Mouse (Mus musculus) megakaryocyte, adult 5-6 weeks (primary cell): ENCODE results near the gene Tchh. TPM values are rescaled to one million over a fixed set of nuclear protein-coding genes. Genes with fewer than 3 reads are reported as not detected.
A peak's percentile ranks its signal among the peaks of the same experiment; 100 is the strongest.
"Not testable (repeated sequence)": the region's sequence is repeated elsewhere in the genome, so short reads cannot be mapped to it uniquely, and the experiment has no call there.

Experiments used
- ATAC-seq: 2 replicates; pipeline ENCODE4 v1.8.0; 2016; ENCODE audit warnings: mild to moderate bottlenecking, inconsistent platforms; ENCODE audit not compliant: poor library complexity, severe bottlenecking
- total RNA-seq, 2 experiments: library from RNA; stranded (forward) in 1 of 2; stranded (reverse) in 1 of 2; fragments of 153-499, 151-499 nt in 1 of 2; fragments of 221-1000, 200-1000 nt in 1 of 2; gene quantifications; 2 replicates each; pipeline versions ENCODE4 v1.2.3 to v1.2.4; 2015 to 2017

The Tchh gene
- total RNA-seq, 2 experiments from 2014 or later: 0.77 to 0.89 TPM

- ATAC-seq: no peak
These were observed 50.0 kb downstream of the Tchh start for GRCm38 (mm10) chr3:93492176-93492575.

DNA sequence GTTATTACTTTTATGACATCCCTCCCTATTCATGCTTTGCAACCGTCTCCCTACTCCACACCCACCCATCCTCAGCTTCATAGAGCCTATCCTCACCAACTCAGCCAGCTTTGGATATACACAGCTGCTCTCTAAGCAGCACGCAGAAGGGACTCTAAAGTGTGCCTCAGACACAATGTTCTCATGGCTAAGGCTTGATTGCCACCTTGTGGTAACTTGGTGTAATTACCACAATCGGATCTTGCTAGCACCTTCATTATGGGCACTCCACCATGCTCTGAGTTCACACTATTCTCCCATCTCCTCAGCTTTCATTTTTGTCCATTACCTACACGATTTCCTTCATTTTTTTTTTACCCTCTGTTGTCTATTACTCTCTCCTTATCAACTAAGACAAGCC is 51.9 kb downstream of the Tchh start:
- peak; percentile 100 for ATAC-seq

DNA sequence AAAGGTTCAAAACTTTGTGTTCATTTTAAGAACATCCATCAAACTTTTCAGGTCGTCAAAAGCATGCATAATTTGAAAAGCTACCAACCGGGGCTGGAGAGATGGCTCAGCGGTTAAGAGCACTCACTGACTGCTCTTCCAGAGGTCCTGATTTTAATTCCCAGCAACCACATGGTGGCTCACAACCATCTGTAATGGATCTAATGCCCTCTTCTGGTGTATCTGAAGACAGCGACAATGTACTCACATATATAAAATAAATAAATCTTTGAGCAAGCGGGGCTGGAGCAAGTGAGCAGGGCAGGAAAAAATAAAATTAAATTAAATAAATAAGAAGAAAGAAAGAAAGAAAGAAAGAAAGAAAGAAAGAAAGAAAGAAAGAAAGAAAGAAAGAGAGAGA is 52.6 kb downstream of the Tchh start:
- not testable (repeated sequence) for ATAC-seq

- ATAC-seq: no peak
These were observed 55.0 kb downstream of the Tchh start for GRCm38 (mm10) chr3:93497131-93497530.

Other genes starting within 250 kb of the Tchh start
- not detected in 2 replicates for gene Flg2, start 245.1 kb upstream of the Tchh start, total RNA-seq (2015)
- not detected in 2 replicates for gene Flg2, start 245.1 kb upstream of the Tchh start, total RNA-seq (2017)
- gene Flg, start 168.8 kb upstream of the Tchh start, total RNA-seq (2015): not detected in 2 replicates
- not detected in 2 replicates for gene Flg, start 168.8 kb upstream of the Tchh start, total RNA-seq (2017)
- not detected in 2 replicates for gene Hrnr, start 122.6 kb upstream of the Tchh start, total RNA-seq (2015)
- gene Hrnr, start 122.6 kb upstream of the Tchh start, total RNA-seq (2017): under 0.01 TPM in 1 of 2 replicates, not detected in the other
- not detected in 2 replicates for gene Rptn, start 48.6 kb upstream of the Tchh start, total RNA-seq (2015)
- not detected in 2 replicates for gene Rptn, start 48.6 kb upstream of the Tchh start, total RNA-seq (2017)
- gene Tchhl1, start 26.4 kb downstream of the Tchh start, total RNA-seq (2015): not detected in 2 replicates
- gene Tchhl1, start 26.4 kb downstream of the Tchh start, total RNA-seq (2017): not detected in 2 replicates
- 3,100 and 3,549 TPM in 2 replicates for gene S100a11, start 78.2 kb downstream of the Tchh start, total RNA-seq (2015)
- gene S100a11, start 78.2 kb downstream of the Tchh start, total RNA-seq (2017): 217 and 333 TPM in 2 replicates
- gene S100a10, start 112.8 kb downstream of the Tchh start, total RNA-seq (2015): 967 and 993 TPM in 2 replicates
- 1,318 and 1,661 TPM in 2 replicates for gene S100a10, start 112.8 kb downstream of the Tchh start, total RNA-seq (2017)
- gene Tdpoz2, start 210.4 kb downstream of the Tchh start, total RNA-seq (2015): not detected in 2 replicates
- gene Tdpoz2, start 210.4 kb downstream of the Tchh start, total RNA-seq (2017): not detected in 2 replicates
- not detected in 2 replicates for gene Tdpoz1, start 234.0 kb downstream of the Tchh start, total RNA-seq (2015)
- not detected in 2 replicates for gene Tdpoz1, start 234.0 kb downstream of the Tchh start, total RNA-seq (2017)